Mouse (Mus musculus): ENCODE results near the gene Bmp7.

DNA sequence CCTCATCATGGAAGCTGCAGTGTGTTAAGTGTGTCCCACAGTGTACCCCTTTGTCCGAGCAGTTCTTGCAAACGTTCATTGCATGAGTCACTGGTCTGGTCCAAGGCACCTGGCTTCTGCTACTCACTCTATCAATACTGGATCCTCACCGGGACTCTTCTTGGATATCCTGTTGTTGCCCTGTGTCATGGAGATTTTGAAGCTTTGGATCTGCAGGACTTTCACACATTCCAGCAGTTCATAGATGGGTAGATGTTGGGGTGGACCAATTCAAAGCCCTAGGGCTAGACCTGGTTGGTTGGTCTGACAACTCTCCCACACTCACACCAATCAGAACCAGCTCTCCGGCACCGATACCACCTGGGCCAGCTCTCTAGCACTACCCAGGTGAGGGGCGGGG, 103.6 kb downstream of the Bmp7 start:
- no peak for TF ChIP-seq GATA1 (IDR thresholded peaks at IDR 0.05; ENCODE audit: low read length)
- no peak for TF ChIP-seq TAL1 (IDR thresholded peaks at IDR 0.05; ENCODE audit: low read length)
